Mouse (Mus musculus) right cerebral cortex, postnatal 25 days (tissue): Measurements from ENCODE around the gene Fam83g.
A peak's percentile ranks its signal among the peaks of the same experiment; 100 is the strongest.
"Not testable (repeated sequence)": the region's sequence is repeated elsewhere in the genome, so short reads cannot be mapped to it uniquely, and the experiment has no call there.

ENCODE experiments used
- DNase-seq: peaks from one replicate; pipeline ENCODE4 v3.0.0; 2022

The Fam83g gene

GRCm38 (mm10) chr11:61683907-61684731 is at the start of gene Fam83g:
Gene Fam83g, plus strand, starts transcription at chr11:61684091.
- DNase-seq: no peak

DNA sequence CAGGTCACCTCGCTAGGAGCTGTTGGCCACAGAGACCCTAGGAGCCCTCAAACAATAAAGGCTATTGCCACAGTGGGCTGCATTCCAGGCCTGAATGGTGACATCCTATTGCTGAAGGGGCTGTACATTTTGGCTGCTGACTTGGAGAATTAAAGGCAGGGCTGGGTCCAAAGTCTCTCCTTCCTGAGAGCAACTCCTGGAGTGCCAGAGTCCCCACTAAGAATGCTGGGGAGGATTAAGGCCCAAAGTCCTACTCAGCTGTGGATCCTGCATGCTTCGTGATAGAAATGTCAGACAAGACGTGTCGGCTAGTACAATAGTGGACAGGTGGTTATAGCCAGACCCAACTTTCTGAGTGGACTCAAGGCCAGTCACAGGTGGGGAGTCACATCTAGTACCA is 47.6 kb upstream of the Fam83g start:
- not testable (repeated sequence) for DNase-seq

- DNase-seq: no peak
These were observed 46.5 kb upstream of the Fam83g start for GRCm38 (mm10) chr11:61637413-61637812.

GRCm38 (mm10) chr11:61637856-61638255 is 46.0 kb upstream of the Fam83g start:
- DNase-seq: no peak

DNA sequence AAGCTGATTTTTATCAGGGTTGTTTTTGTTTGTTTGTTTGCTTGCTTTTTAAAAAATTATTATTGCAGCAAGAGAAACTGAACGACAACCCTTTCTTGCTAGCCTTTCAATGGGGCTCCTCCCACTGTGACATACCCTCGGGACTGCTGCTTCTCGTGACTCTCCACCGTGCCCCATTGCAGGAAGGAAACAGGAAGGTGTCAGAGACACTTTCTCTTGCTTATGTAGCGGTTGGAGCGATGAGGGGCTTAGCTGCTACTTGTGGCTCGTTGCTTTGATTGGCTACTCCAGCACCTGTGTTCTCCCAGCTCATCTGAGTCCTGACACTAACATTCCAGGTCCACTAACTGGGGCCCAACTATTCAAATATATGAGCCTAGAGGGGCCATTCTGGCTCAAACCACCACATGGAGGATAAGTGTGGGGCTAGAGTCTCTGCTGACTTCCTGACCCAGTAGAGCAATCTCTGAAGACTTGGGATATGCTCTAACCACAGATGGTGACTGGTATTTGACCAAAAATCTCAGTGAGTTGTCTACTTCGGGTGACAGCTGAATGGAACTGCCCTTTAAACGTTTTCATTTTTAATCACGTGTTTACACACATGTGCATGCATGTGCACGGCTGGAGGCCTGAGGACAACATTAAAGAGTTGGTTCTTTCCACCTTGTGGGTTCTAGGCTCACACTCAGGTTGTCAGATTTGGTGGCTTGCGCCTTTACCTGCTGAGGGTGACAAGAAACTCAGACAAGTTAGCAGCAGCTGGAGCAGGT is 44.9 kb upstream of the Fam83g start:
- no peak for DNase-seq

DNA sequence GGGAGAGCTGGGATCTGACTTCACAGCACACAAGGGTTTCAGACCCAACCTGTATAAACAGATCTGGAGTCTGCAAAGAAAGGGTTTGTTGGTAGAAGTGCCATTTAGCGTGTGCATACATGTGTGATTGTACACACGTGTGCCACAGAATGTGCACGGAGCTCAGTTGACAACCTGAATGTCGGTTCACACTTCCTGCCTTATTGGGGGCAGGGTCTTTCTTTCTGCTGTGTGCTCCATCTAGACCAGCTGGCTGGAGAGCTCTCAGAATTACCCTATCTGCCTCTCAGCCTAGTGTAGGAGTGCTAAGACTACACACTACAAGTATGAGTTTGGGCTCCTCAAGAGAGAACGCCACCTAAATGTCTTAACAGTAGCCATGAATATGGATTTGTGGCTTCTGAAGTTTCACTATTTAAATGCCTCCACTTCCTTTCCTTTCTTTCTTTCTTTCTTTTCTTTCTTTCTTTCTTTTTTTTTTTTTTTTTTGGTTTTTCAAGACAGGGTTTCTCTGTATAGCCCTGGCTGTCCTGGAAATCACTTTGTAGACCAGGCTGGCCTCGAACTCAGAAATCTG is 44.2 kb upstream of the Fam83g start:
- no peak for DNase-seq

DNA sequence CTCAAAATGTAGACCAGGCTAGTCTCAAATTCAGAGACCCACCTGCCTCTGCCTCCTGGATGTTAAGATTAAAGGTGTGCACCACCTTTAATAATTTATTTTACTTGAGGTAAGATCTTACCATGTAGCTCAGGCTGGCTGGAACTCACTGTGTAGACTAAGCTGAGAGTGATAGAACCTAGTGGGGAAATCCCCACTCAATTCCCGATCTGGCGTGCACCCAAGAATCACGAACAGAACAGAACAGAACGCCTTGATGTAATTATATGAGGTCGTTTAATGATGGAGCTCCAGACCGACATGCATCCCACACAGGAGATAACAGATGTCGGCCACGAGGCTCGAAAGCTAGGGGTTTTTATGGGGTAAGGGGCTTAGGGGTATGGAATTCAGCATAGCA is 43.3 kb upstream of the Fam83g start:
- not testable (repeated sequence) for DNase-seq

DNA sequence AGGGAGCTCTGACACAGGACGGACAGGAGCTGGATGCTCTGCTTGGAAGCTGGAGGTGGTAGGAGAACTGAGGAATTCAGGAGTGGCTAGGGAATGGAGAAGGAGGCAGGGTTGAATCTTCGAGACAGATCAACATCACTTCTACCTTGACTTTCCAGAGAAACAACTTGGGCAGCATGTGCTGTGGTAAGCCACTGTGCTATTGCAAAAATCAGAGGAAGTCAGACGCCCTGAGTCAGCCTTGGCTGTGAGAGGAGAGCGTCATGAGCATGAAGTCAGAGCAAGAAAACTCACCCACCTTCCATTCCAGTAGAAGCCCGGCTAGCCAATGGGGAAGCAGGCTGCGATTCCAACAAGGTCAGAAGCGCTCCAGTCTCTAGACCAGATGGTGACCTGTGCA is 41.8 kb upstream of the Fam83g start:
- DNase-seq: no peak

DNA sequence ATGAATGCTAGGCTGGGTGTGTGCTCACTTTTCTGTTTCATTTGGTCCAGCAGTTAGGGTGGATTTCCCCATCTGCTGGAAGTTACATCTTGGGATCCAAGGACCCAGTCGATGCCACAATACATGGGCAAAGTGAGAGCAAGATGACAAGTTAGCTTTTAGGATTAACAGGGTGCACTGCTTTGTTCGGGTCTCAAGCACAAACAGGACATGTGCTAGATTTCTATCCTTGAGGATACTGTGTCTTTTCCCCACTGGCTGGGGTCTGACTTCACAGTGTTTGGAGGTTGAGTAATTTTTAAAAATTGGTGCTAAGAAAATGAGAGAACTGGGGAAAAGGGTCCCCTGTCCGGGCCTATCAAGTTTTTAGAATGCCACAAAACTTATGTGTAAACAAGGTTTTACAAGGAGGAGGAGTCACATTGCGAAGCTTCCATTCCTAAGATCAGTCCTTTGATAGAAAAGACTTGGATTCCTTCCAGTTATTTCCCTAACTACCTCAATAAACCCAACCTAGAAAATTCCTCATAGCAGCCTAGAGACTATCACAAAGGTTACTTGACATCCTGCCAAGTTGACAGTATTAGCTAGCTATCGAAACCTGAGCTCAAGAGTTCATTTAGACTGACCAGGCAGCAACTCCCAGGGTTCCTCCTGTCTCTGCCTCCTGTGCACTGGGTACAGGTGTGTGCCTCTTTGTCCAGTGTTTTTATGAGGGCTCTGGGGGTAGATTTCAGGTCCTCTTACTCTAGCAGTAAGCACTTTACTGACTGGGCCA is 40.5 kb upstream of the Fam83g start:
- DNase-seq: no peak

GRCm38 (mm10) chr11:61644576-61645326 is 39.1 kb upstream of the Fam83g start:
- DNase-seq: peak; percentile 47

- DNase-seq: no peak
These were observed 38.5 kb upstream of the Fam83g start for GRCm38 (mm10) chr11:61645357-61645857.

DNA sequence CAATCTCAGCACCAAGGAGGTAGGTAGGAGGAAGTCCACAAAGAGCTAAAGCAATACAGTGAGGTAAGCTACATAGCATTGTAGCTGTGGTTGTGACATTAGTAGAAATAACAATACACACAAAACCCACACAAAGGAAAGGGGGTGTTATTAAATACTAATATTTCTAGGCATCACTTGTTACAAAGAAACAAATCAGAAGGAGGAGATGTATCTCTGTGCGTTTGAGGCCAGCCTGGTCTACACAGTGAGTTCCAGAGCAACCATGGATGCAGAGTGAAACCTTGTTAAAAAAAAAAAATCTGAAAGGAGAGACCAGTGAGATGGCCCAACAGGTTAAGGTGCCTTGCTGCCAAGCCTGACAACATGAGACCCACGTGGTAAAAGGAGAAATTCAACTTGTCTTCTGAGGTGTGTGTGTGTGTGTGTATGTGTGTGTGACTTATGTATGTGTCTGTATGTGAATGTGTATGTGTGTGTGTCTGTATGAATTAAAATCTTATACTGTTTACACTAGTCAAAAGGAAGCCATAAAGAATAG is 37.3 kb upstream of the Fam83g start:
- no peak for DNase-seq

DNA sequence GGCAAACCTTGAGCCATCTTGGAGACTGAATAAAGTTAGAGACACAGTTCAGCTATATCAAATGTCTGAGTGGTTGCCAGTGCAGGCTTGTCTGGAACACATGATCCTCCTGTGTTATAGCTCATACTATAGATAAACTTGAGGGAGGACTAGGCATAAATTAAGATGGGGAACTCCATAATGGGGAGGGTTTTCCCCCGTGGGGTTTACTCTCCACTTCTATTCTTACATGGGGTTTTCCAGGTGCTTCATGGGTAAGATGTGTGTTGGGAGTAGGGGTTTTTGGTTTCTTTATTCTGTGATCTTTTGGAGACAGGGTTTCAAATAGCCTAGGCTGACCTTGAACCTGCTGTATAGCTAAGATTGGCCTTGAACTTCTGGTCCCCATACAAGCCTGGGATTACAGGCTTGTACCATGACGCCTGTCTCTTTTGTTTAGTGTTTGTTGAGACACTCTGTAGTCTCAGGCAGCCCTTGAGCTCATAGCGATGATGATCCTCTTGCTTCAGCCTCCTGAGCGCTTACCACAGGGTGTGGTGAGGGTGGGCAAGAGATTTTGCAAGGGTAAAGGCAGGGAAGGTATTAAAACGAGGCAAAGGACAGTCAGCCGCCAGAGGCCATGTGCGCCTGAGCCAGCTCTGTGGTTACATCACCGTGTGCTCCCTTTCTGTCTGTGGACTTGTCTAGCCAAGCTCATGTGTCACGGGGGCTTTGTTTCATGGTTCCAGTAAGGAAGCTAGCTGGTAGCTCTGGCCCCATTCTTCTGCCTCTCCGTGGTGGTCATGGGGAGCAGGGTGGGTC is 36.6 kb upstream of the Fam83g start:
- no peak for DNase-seq

DNA sequence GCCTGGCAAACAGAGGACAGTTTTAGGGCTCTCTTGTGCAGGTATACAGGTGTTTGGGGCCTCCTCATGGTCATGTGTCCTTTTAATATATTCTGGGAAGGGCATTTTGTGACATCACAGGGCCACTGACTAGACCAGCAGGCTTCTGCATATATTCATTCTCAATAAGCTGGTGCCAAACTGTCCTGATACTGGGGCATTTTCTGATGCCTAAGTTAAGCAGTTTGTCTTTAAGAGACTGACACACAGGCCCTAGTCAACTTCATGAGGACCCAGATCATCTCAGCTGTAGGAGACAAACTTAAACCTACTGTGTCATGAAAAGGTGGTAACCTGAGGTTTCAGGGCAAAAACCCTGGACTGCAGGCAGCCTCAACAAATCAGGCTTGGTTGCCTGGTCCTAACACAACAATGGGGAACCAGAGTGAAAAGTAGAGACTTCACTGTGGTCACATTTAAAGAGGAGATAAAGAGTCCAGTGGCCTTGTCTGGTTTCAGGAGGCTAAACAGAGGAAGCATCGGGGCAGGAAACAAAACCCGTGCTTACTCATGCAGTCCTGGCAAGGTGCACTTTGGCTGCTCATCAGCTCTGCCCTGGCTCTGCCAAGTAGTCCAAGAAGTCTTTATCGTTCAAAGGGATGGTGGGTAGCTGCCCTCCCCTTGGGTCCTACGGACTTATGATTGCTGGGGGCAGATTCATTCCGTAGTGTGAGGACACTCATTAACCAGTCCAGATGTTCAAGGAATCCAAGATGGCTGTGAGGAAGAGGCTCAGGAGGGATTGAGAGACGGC is 35.7 kb upstream of the Fam83g start:
- no peak for DNase-seq

- peak; percentile 67 for DNase-seq
These were observed 35.2 kb upstream of the Fam83g start for GRCm38 (mm10) chr11:61648749-61649115.

DNA sequence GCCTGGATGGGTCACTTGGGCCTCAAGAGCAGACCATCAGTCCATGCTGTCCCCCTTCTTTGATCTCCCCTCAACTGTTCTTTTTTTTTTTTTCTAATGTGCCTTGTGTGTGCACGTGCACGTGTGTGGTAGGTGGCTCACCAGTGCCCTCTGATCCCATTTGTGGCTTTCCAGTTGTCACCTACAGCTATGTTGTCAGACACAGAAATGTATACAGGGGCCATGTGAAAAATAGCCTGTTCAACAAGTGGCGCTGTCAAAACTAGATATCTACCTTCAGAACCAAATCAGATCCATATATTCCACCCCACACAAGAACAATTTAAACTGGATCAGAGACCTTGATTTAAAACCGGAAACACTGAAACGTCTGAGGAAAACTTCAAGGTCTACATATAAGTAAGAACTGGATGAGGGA is 34.7 kb upstream of the Fam83g start:
- no peak for DNase-seq

DNA sequence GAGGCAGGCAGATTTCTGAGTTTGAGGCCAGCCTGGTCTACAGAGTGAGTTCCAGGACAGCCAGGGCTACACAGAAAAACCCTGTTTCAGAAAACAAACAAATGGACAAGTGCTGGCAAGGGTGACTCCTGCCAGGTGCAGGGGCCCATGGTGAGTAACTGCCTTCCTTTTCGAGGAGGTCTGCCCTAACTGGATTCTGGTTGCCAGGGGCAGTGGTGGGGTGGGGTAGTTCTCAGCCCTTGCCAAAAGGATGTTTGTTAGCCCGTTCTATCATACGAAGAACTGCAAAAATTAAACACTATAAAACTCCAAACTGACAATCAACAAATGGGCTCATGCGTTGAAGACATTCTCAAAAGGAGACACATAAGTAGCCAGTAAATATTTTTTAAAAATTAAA is 34.3 kb upstream of the Fam83g start:
- no peak for DNase-seq

DNA sequence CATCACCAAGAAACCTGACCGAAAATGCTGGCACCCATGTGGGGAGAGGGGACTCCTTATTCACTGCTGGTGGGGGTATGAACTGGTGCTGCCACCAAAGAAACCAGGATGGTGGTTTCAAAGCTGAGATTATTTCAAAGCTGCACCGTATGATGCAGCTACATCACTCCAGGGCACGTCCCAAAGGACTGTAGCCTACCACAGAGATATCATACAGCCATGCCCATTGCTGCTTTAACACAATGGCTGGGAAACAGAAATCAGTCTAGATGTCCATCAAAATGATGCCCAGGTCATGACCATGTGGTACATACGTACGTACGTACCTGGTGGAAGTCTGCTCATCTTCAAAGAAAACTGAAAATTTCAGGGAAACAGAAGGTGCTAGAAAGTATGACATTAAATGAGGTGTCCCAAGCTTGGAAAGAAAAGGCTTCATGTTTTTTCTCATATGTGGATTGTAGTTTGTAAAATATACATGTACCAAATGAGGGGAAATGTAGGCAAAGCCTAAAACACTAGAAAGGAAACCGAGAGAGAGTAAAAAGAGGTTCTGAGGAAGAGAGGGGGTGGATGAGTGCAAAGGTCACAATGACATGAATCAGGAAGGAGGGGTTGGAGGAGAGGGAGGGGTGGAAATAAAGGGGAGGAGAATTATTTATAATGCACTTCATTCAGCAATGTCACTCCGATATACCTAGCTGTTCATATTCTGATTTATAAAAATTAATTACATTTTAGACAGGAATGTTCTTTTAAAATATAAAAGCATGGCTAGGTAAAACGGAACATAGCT is 33.2 kb upstream of the Fam83g start:
- DNase-seq: no peak

GRCm38 (mm10) chr11:61652216-61652615 is 31.7 kb upstream of the Fam83g start:
- no peak for DNase-seq
